Comparison of ENCODE assay signal across 22 mouse cellular contexts in genomic region chr3:145734857-145735256, GRCm38 (mm10). TPM values are rescaled to one million over a fixed set of nuclear protein-coding genes. Genes with fewer than 3 reads are reported as not detected.
DNase-seq lines count a peak whose midpoint lies in the region; ATAC-seq and TF ChIP-seq lines count a peak whose summit lies in the region.
"Had no signal": no experiment of that assay in that cellular context is flagged by ENCODE, and none has a peak within 500 bp of the region (broad histone marks: within the 10 kb centered on the region; RNA-seq: fewer than 3 reads in every experiment).

No protein-coding gene starts in this region.

- H3K4me1 ChIP-seq in lung, embryonic 14.5 days (ENCODE audit: insufficient read depth) = peaks cover 4% of the 10 kb centered on the region; the same call in 1 of the 2 replicates
- no peaks in the 10 kb centered on the region; the same call in 1 of the 2 replicates for H3K4me1 ChIP-seq in lung, adult 2 months (ENCODE audit: control insufficient read depth, insufficient read depth, low read length)
- H3K4me1 ChIP-seq in lung, postnatal 0 days (ENCODE audit: insufficient read depth, low read depth, low read length) = no peaks in the 10 kb centered on the region

- 35% methylated on average over 8 of the region's 8 CpGs for WGBS in lung, embryonic 14.5 days
- WGBS in lung, adult 2 months = 54% methylated on average over 8 of the region's 8 CpGs
- 44% methylated on average over 8 of the region's 8 CpGs for WGBS in lung, postnatal 0 days

- peak; percentile 60 for DNase-seq in lung, embryonic 14.5 days
- no peak for DNase-seq in lung, adult 2 months
- DNase-seq in lung, postnatal 0 days (ENCODE audit: low spot score) = peak; percentile 54
- DNase-seq in lung, postnatal 25 days (ENCODE audit: low spot score) = no peak
- DNase-seq in lung, postnatal 4 days = peak; percentile 15 to 61
- DNase-seq in lung, postnatal 14 days = no peak
- DNase-seq: adrenal gland, adult 2 months; adrenal gland, postnatal 10 days; adrenal gland, postnatal 25 days; cerebellum, adult 11 months; cerebellum, adult 18-20 months; cerebellum, adult 8-10 months; cerebellum, adult 9-11 months; cerebellum, postnatal 14 days; cerebellum, postnatal 36 days; embryo, embryonic 11 days had no signal

- H3K27ac ChIP-seq in lung, embryonic 14.5 days (ENCODE audit: low read depth) = no peak overlapping the region
- H3K27ac ChIP-seq in lung, postnatal 0 days (ENCODE audit: low read length) = no peak overlapping the region
- H3K27ac ChIP-seq: embryonic facial prominence, embryonic 13.5 days; embryonic facial prominence, embryonic 15.5 days; forebrain, embryonic 10.5 days; forebrain, embryonic 12.5 days had no signal

- H3K4me2 ChIP-seq in lung, embryonic 14.5 days = no peak overlapping the region
- no peak overlapping the region for H3K4me2 ChIP-seq in lung, postnatal 0 days (replicated peaks; ENCODE audit: low read depth, low read length)
- H3K4me2 ChIP-seq: embryonic facial prominence, embryonic 13.5 days; embryonic facial prominence, embryonic 15.5 days; forebrain, embryonic 12.5 days had no signal

- no peaks in the 10 kb centered on the region for H3K27me3 ChIP-seq in lung, embryonic 14.5 days (ENCODE audit: insufficient read depth, low read length)
- H3K27me3 ChIP-seq in lung, postnatal 0 days (replicated peaks; ENCODE audit: insufficient read depth, low read length) = no peaks in the 10 kb centered on the region
- H3K27me3 ChIP-seq: embryonic facial prominence, embryonic 13.5 days; embryonic facial prominence, embryonic 15.5 days; forebrain, embryonic 12.5 days had no signal

- no peak overlapping the region for H3K4me3 ChIP-seq in lung, embryonic 14.5 days (ENCODE audit: low read depth, low read length)
- H3K4me3 ChIP-seq in lung, adult 2 months (replicated peaks; ENCODE audit: extremely low read depth, low read depth, low read length) = no peak overlapping the region
- H3K4me3 ChIP-seq in lung, postnatal 0 days (ENCODE audit: low read depth, low read length) = no peak overlapping the region
- H3K4me3 ChIP-seq: embryonic facial prominence, embryonic 13.5 days; embryonic facial prominence, embryonic 15.5 days; erythroblast, embryonic 14.5 days; forebrain, embryonic 10.5 days; forebrain, embryonic 12.5 days had no signal

- no peak overlapping the region for H3K9ac ChIP-seq in lung, embryonic 14.5 days
- no peak overlapping the region for H3K9ac ChIP-seq in lung, postnatal 0 days (replicated peaks; ENCODE audit: low read depth)
- H3K9ac ChIP-seq: embryonic facial prominence, embryonic 13.5 days; embryonic facial prominence, embryonic 15.5 days; forebrain, embryonic 12.5 days had no signal

- TF ChIP-seq EP300 in lung, postnatal 0 days (IDR thresholded peaks at IDR 0.05) = no peak; the same call in 1 of the 2 replicates

- TF ChIP-seq CTCF in lung, embryonic 14.5 days (IDR thresholded peaks at IDR 0.05; ENCODE audit: low read depth) = no peak
- TF ChIP-seq CTCF in lung, adult 2 months (IDR thresholded peaks at IDR 0.05; ENCODE audit: insufficient read depth, low read length) = no peak
- no peak for TF ChIP-seq CTCF in lung, postnatal 0 days (IDR thresholded peaks at IDR 0.05)

- TF ChIP-seq POLR2A in lung, adult 2 months (IDR thresholded peaks at IDR 0.05; ENCODE audit: borderline replicate concordance, extremely low read depth, low read depth, low read length) = no peak

- ATAC-seq in lung, embryonic 14.5 days (ENCODE audit: insufficient read depth) = peak; percentile 40
- peak; percentile 61; the same call in 1 of the 2 replicates for ATAC-seq in lung, postnatal 0 days
- ATAC-seq: forebrain, embryonic 14.5 days had no signal

- no peaks in the 10 kb centered on the region for H3K9me3 ChIP-seq in lung, embryonic 14.5 days (ENCODE audit: low read depth, low read length)
- H3K9me3 ChIP-seq in lung, postnatal 0 days (ENCODE audit: low read length) = no peaks in the 10 kb centered on the region
- H3K9me3 ChIP-seq: embryonic facial prominence, embryonic 13.5 days; embryonic facial prominence, embryonic 15.5 days; forebrain, embryonic 10.5 days; forebrain, embryonic 12.5 days had no signal

- no peaks in the 10 kb centered on the region for H3K36me3 ChIP-seq in lung, embryonic 14.5 days (ENCODE audit: insufficient read depth)
- no peaks in the 10 kb centered on the region for H3K36me3 ChIP-seq in lung, postnatal 0 days (ENCODE audit: insufficient read depth, low read length)
- H3K36me3 ChIP-seq: embryonic facial prominence, embryonic 13.5 days; embryonic facial prominence, embryonic 15.5 days; forebrain, embryonic 10.5 days; forebrain, embryonic 12.5 days had no signal

RNA-seq across cellular contexts. Expression of gene Ddah1, which starts 23.6 kb away (rescaled TPM):
- 30.1 and 35.1 TPM in 2 replicates for polyA plus RNA-seq in lung, embryonic 14.5 days (2014; fragmentation: Nextera tagmentation; extraction: Ambion mirVana)
- 16.1 and 20.7 TPM in 2 replicates for polyA plus RNA-seq in lung, adult 2 months (2012; rRNA removed)
- polyA plus RNA-seq in lung, postnatal 0 days (2015; fragmentation: Nextera tagmentation; extraction: Ambion mirVana) = 20.2 and 20.7 TPM in 2 replicates

Comparison
In these comparisons a context has a peak if more than half of its experiments do, and no peak if none do; other contexts are left out.
1. DNase-seq: peak in lung, embryonic 14.5 days (single experiment), lung, postnatal 0 days (single experiment) and lung, postnatal 4 days (2 of 2); none in lung, adult 2 months (single experiment), lung, postnatal 25 days (single experiment) and lung, postnatal 14 days (single experiment).